ENCODE assay signal across 26 mouse cellular contexts in genomic region chr6:91357238-91357876, GRCm38 (mm10). TPM values are rescaled to one million over a fixed set of nuclear protein-coding genes. Genes with fewer than 3 reads are reported as not detected.
DNase-seq lines count a peak whose midpoint lies in the region; ATAC-seq and TF ChIP-seq lines count a peak whose summit lies in the region.
"Had no signal": no experiment of that assay in that cellular context is flagged by ENCODE, and none has a peak within 500 bp of the region (broad histone marks: within the 10 kb centered on the region; RNA-seq: fewer than 3 reads in every experiment).

No protein-coding gene starts in this region.

- no peak overlapping the region for H3K4me2 ChIP-seq in lung, embryonic 14.5 days
- H3K4me2 ChIP-seq in stomach, embryonic 16.5 days (ENCODE audit: low read depth, low read length): no peak overlapping the region
- H3K4me2 ChIP-seq: heart, embryonic 12.5 days; hindbrain, embryonic 12.5 days; limb, embryonic 15.5 days; neural tube, embryonic 15.5 days; stomach, embryonic 15.5 days had no signal

- no peak overlapping the region for H3K9ac ChIP-seq in lung, embryonic 14.5 days
- H3K9ac ChIP-seq in stomach, embryonic 16.5 days (ENCODE audit: low read length): no peak overlapping the region
- H3K9ac ChIP-seq: heart, embryonic 12.5 days; hindbrain, embryonic 12.5 days; limb, embryonic 15.5 days; liver, embryonic 14.5 days; neural tube, embryonic 15.5 days; stomach, embryonic 15.5 days had no signal

- TF ChIP-seq CTCF in lung, embryonic 14.5 days (IDR thresholded peaks at IDR 0.05; ENCODE audit: low read depth): 0 out of 2 replicates have a peak, but pooled peaks have one; percentile 20

- no peaks in the 10 kb centered on the region for H3K27me3 ChIP-seq in lung, embryonic 14.5 days (ENCODE audit: insufficient read depth, low read length)
- no peaks in the 10 kb centered on the region; the same call in 1 of the 2 replicates for H3K27me3 ChIP-seq in embryonic facial prominence, embryonic 10.5 days (replicated peaks; ENCODE audit: low read depth, poor library complexity, severe bottlenecking)
- no peaks in the 10 kb centered on the region for H3K27me3 ChIP-seq in stomach, embryonic 16.5 days (ENCODE audit: control insufficient read depth, insufficient read depth, low read length)
- H3K27me3 ChIP-seq: hindbrain, embryonic 12.5 days; limb, embryonic 15.5 days; neural tube, embryonic 15.5 days; stomach, embryonic 15.5 days had no signal

- H3K27ac ChIP-seq in lung, embryonic 14.5 days (ENCODE audit: low read depth): no peak overlapping the region; the same call in 1 of the 2 replicates
- H3K27ac ChIP-seq in embryonic facial prominence, embryonic 10.5 days (replicated peaks): peak overlapping the region; percentile 49; the same call in 1 of the 2 replicates
- H3K27ac ChIP-seq in stomach, embryonic 16.5 days (ENCODE audit: low read length): no peak overlapping the region
- H3K27ac ChIP-seq: hindbrain, embryonic 12.5 days; limb, embryonic 15.5 days; liver, embryonic 14.5 days; neural tube, embryonic 15.5 days; stomach, embryonic 15.5 days had no signal

- peak; percentile 47 for DNase-seq in cerebellum, adult 9-11 months
- DNase-seq in lung, embryonic 14.5 days: peak; percentile 21
- DNase-seq in lung, postnatal 4 days: no peak
- no peak for DNase-seq in embryonic facial prominence, embryonic 10.5 days (ENCODE audit: low spot score)
- DNase-seq in left cerebral cortex, postnatal 4 days: no peak
- DNase-seq: embryo, embryonic 11 days; gastrocnemius, postnatal 25 days; heart, adult 18-20 months; heart, postnatal 10 days; kidney, adult 18-20 months; layer of hippocampus, adult 9-11 months; lung, postnatal 36 days; right cerebral cortex, adult 18-20 months; right cerebral cortex, postnatal 4 days; thymus, adult 2 months had no signal

- intact Hi-C loops in left cerebral cortex, postnatal 4 days (cut with DNase I): no loop called here

- 27% methylated on average over 13 of the region's 13 CpGs for WGBS in lung, embryonic 14.5 days
- WGBS in embryonic facial prominence, embryonic 10.5 days: 66% methylated on average over 13 of the region's 13 CpGs
- WGBS in stomach, embryonic 16.5 days: 40% methylated on average over 13 of the region's 13 CpGs

- H3K4me1 ChIP-seq in lung, embryonic 14.5 days (ENCODE audit: insufficient read depth): no peaks in the 10 kb centered on the region
- peaks cover 9% of the 10 kb centered on the region for H3K4me1 ChIP-seq in embryonic facial prominence, embryonic 10.5 days
- H3K4me1 ChIP-seq in stomach, embryonic 16.5 days (ENCODE audit: control insufficient read depth, insufficient read depth, low read length): peaks cover 4% of the 10 kb centered on the region; the same call in 1 of the 2 replicates
- H3K4me1 ChIP-seq: heart, embryonic 12.5 days; limb, embryonic 15.5 days; stomach, embryonic 15.5 days had no signal

- ATAC-seq in cerebellum, adult (ENCODE audit: insufficient number of reproducible peaks, low FRiP score, low TSS enrichment): no peak
- ATAC-seq in lung, embryonic 14.5 days (ENCODE audit: insufficient read depth): peak; percentile 62
- peak; percentile 37; the same call in 1 of the 2 replicates for ATAC-seq in stomach, embryonic 16.5 days (ENCODE audit: insufficient read depth, low FRiP score)
- ATAC-seq: inflammation-experienced regulatory T-cells, adult 6 months had no signal

- no peaks in the 10 kb centered on the region for H3K36me3 ChIP-seq in lung, embryonic 14.5 days (ENCODE audit: insufficient read depth)
- no peaks in the 10 kb centered on the region for H3K36me3 ChIP-seq in embryonic facial prominence, embryonic 10.5 days (replicated peaks)
- H3K36me3 ChIP-seq in stomach, embryonic 16.5 days (ENCODE audit: control insufficient read depth, insufficient read depth, low read length): no peaks in the 10 kb centered on the region
- H3K36me3 ChIP-seq: heart, embryonic 12.5 days; hindbrain, embryonic 12.5 days; limb, embryonic 15.5 days; neural tube, embryonic 15.5 days; stomach, embryonic 15.5 days had no signal

- no peaks in the 10 kb centered on the region for H3K9me3 ChIP-seq in lung, embryonic 14.5 days (ENCODE audit: low read depth, low read length)
- no peaks in the 10 kb centered on the region for H3K9me3 ChIP-seq in embryonic facial prominence, embryonic 10.5 days
- H3K9me3 ChIP-seq in stomach, embryonic 16.5 days (replicated peaks; ENCODE audit: control insufficient read depth, low read length): no peaks in the 10 kb centered on the region
- H3K9me3 ChIP-seq: heart, embryonic 12.5 days; hindbrain, embryonic 12.5 days; limb, embryonic 15.5 days; neural tube, embryonic 15.5 days; stomach, embryonic 15.5 days had no signal

- H3K4me3 ChIP-seq in lung, embryonic 14.5 days (ENCODE audit: low read depth, low read length): no peak overlapping the region
- no peak overlapping the region for H3K4me3 ChIP-seq in embryonic facial prominence, embryonic 10.5 days
- H3K4me3 ChIP-seq in stomach, embryonic 16.5 days (replicated peaks; ENCODE audit: low read length): no peak overlapping the region
- H3K4me3 ChIP-seq: heart, embryonic 12.5 days; hindbrain, embryonic 12.5 days; limb, embryonic 15.5 days; neural tube, embryonic 15.5 days; stomach, embryonic 15.5 days had no signal

RNA-seq across cellular contexts. Expression of gene Wnt7a, which starts 53.8 kb away (rescaled TPM):
- polyA plus RNA-seq in lung, embryonic 14.5 days (2014; fragmentation: Nextera tagmentation; extraction: Ambion mirVana): 0.50 and 0.72 TPM in 2 replicates
- polyA plus RNA-seq in embryonic facial prominence, embryonic 10.5 days (2016; fragmentation: Nextera tagmentation; extraction: Ambion mirVana): 1.2 and 5.4 TPM in 2 replicates
- polyA plus RNA-seq in stomach, embryonic 16.5 days (2015; fragmentation: Nextera tagmentation; extraction: Ambion mirVana): 0.04 and 0.36 TPM in 2 replicates
- total RNA-seq in left cerebral cortex, postnatal 4 days (2021): 10 to 100 TPM; 18.1 to 21.7 TPM
- total RNA-seq: adrenal gland, adult 18-20 months; gastrocnemius, postnatal 25 days; heart, adult 18-20 months had no signal
- polyA plus RNA-seq: inflammation-experienced regulatory T-cells, adult 6 months; large intestine, adult 2 months; liver, embryonic 14.5 days had no signal

Comparison
In these comparisons a context has a peak if more than half of its experiments do, and no peak if none do; other contexts are left out.
1. DNase-seq: peak in cerebellum, adult 9-11 months (single experiment) and lung, embryonic 14.5 days (single experiment); none in lung, postnatal 4 days (0 of 2), embryonic facial prominence, embryonic 10.5 days (single experiment) and left cerebral cortex, postnatal 4 days (single experiment).